Mouse (Mus musculus): ENCODE measurements around the gene Ly75. TPM values are rescaled to one million over a fixed set of nuclear protein-coding genes. Genes with fewer than 3 reads are reported as not detected.

Ly75 gene
- 0.28 and 0.38 TPM in 2 replicates for polyA plus RNA-seq (2015; fragmentation: Nextera tagmentation; extraction: Ambion mirVana)

GRCm38 (mm10) chr2:60382858-60383669 lies at the start of gene Ly75:
TSS of gene Ly75 (minus strand) at chr2:60383303.

GRCm38 (mm10) chr2:60284467-60284821 lies 98.7 kb downstream of the Ly75 start, which contains the start of gene Cd302:
TSS of gene Cd302 (minus strand) at chr2:60284488.

Other genes starting within 250 kb of the Ly75 start
- 50.5 and 53.5 TPM in 2 replicates for gene Baz2b, start 173.5 kb downstream of the Ly75 start, polyA plus RNA-seq (2015; fragmentation: Nextera tagmentation; extraction: Ambion mirVana)
- 36.3 and 60.0 TPM in 2 replicates for gene March7, start 173.4 kb downstream of the Ly75 start, polyA plus RNA-seq (2015; fragmentation: Nextera tagmentation; extraction: Ambion mirVana)
- gene Cd302, start 98.8 kb downstream of the Ly75 start, polyA plus RNA-seq (2015; fragmentation: Nextera tagmentation; extraction: Ambion mirVana) = 57.5 and 84.5 TPM in 2 replicates
- 0.88 and 1.6 TPM in 2 replicates for gene Pla2r1, start 170.0 kb upstream of the Ly75 start, polyA plus RNA-seq (2015; fragmentation: Nextera tagmentation; extraction: Ambion mirVana)